Mouse (Mus musculus) kidney, adult 18-20 months (tissue): ENCODE measurements around the gene Gm49342.

Source experiments
- DNase-seq: peaks from one replicate; pipeline ENCODE4 v3.0.0; 2021

Gene Gm49342

GRCm38 (mm10) chr14:50987668-50988067, 43.4 kb downstream of the Gm49342 start:
- DNase-seq, result peak; percentile 53

DNA sequence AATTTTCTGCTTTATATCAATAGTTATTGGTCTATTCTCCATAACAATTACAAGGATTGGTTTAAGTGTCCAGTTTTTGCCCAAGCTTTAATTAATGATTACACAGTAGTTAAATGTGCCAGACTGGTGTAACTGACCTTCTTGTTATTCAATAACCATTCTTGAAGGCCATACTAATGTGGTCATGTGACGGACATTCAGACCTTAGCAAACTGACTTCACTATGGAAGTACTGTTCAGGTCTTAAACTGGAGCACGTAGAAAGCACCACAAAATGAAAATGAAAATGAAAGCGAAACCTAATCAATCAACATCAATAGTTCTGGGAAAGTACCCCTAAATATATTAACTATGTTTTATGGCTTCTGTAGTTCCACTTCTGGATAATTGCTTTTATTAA, 46.7 kb downstream of the Gm49342 start:
- DNase-seq, result no peak

DNA sequence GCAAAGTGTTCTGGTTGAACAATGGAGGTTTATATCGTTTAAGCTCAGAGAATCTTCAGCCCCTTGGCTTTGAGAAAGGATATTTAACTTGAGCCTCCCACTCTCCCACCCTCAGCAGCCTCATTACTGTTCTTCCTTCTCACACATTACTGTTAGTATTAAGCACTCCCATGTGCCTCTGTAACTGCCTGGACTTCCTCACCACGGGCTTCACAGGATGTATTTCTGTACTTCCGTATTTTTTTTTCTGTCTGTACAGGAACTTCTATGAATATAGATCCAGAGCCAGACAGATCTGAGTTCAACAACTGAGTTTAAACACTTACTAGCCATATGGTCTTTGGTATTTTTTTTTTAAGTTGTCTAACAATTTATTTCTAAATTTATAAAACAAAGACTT, 52.8 kb downstream of the Gm49342 start:
- DNase-seq, result no peak

DNA sequence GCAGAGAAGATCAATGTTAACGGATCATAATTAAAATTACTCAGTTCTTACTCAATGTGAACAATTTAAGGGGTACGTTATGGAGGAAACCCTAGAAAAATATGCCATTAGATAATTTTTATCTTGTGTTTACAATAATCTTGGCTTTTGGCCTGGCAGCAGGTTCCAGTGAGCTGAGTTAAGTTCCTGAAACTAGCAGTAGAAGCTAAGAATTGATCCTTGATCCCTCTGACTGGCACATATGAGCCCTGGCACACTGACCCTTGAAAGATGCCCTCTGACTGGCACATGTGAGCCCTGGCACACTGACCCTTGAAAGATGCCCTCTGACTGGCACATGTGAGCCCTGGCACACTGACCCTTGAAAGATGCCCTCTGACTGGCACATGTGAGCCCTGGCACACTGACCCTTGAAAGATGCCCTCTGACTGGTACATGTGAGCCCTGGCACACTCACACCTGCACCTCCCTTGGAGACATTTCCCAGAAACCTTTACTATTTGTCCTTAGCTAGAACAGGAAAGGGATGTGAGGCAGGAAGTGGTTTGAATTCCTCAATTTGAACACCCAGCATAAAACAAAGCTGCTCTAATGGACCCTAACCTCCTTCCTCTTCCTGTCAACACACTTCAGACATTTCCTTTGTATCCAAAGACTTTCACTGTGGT, 53.8 kb downstream of the Gm49342 start:
- peak; percentile 45 for DNase-seq

DNA sequence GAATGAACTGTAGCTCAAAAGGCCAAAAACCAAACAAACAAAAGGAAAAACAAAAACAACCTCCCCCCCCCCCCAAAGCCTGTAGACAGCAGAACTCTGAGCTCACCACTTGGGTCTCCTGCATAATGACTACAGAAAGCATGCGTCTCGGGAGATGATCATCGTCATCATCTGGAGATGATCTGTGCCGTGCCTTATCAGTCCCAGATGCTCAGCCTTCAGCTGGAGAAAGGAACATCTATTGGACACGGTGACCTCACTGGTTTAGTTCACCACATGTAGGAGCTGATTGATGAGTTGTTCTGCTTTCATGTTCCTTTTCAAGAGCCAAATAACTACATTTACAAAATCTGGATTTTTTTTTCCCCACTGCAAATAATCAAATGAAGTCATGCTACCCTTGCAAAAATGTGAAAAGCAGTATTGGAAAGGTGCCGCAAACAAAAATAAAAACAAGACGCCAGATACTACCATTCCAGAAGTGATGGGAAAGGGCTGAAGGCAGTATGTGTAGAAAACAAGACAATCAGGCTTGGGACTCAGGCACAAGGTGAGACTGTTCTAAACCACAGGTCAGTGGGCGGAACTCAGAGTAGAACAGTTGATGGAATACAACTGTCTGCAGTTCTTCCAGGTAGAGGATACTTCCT, 63.0 kb downstream of the Gm49342 start, which contains the start of gene Rnase10:
Rnase10 (plus strand) TSS at position 600 of the 650 bp plus-strand sequence.
- DNase-seq, result no peak

DNA sequence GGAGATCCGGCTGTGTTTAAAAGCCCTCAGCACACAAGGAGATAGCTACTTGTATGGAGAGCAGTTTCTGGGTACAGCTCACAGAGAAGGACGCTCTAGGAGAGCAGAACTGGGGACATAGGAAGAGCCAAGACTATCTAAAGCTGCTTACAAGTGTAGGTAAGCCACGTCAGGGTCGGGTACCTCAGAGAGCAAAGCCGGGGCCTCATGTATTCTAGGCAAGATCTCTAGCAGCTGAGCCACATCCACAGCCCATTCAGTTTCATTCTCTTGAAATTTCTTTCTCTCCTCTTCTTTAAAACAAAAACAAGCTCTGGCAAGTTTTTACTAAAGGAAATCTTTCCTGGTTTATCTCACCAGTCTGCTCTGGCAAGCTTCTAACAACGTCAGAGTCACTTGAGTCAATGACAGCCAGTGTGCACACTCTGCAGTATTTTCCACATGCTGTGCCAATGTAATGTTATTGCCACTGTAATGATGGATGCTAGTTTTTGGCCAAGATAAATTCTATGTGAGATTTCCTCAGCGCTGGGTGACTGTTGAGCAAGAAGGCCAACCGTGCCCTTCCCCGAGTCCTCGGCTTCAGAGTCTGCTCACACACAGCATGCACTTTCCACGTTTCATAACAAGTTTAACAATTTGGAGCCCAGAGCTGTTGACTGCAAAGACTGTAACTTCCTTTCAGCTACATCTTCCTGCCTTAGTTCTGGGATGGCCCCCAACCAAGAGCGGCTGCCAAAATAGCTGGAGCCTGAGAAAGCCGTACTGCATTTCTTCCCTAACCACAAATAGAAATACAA, 63.8 kb downstream of the Gm49342 start:
- peak; percentile 47 for DNase-seq

GRCm38 (mm10) chr14:51008781-51009180, 64.5 kb downstream of the Gm49342 start:
- no peak for DNase-seq

DNA sequence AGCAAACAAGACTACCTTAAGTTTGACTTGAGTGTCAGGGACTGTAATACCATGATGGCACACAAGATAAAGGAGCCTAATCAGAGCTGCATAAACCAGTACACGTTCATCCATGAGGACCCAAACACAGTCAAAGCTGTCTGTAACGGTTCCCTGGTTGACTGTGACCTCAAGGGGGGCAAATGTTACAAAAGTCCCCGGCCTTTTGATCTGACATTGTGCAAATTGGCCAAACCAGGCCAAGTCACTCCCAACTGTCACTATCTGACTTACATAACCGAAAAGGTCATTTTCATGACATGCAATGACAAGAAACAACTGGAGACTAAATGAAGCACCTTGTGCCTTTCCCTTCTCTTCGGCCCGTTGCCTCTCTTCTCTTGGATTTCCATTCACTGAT, 65.3 kb downstream of the Gm49342 start:
- no peak for DNase-seq
